Mouse (Mus musculus) liver, adult 2 months (tissue): ENCODE results near the gene Dstyk. TPM values are rescaled to one million over a fixed set of nuclear protein-coding genes. Genes with fewer than 3 reads are reported as not detected.

Source experiments
- DNase-seq: peaks from one replicate; pipeline ENCODE4 v3.0.0-alpha.2; 2011; ENCODE audit warnings: low read depth, low spot score; ENCODE audit errors: extremely low read depth
- H3K27ac ChIP-seq: fragments of 200-500 bp; replicated peaks from 2 replicates; pipeline ENCODE4 v1.5.1; 2012; ENCODE audit warnings: low read depth, mild to moderate bottlenecking, control low read depth, inconsistent platforms, low read length; ENCODE audit not compliant: insufficient read depth
- H3K27me3 ChIP-seq: fragments of 200-500 bp; 2 replicates; pipeline ENCODE4 v1.6.1; 2012; ENCODE audit warnings: mild to moderate bottlenecking, moderate library complexity, low read length, inconsistent platforms; ENCODE audit not compliant: control insufficient read depth, insufficient read depth
- H3K36me3 ChIP-seq: fragments of 200-500 bp; 2 replicates; pipeline ENCODE4 v1.6.1; 2012; ENCODE audit warnings: low read length, inconsistent platforms; ENCODE audit not compliant: control insufficient read depth, insufficient read depth
- H3K4me1 ChIP-seq: fragments of 200-500 bp; 2 replicates; pipeline ENCODE4 v1.6.1; 2011; ENCODE audit warnings: low read length; ENCODE audit not compliant: control insufficient read depth, insufficient read depth
- H3K4me3 ChIP-seq: fragments of 200-500 bp; 2 replicates; pipeline ENCODE4 v1.5.1; 2011; ENCODE audit warnings: low read depth, mild to moderate bottlenecking, control low read depth, low read length, moderate library complexity; ENCODE audit not compliant: insufficient read depth
- H3K79me2 ChIP-seq: fragments of 200-500 bp; 2 replicates; pipeline ENCODE4 v1.6.1; 2012; ENCODE audit warnings: inconsistent platforms, mild to moderate bottlenecking, low read length, moderate library complexity; ENCODE audit not compliant: control insufficient read depth, insufficient read depth
- H3K9ac ChIP-seq: fragments of 200-500 bp; 2 replicates; pipeline ENCODE4 v1.6.1; 2012; ENCODE audit warnings: low read depth, mild to moderate bottlenecking, control low read depth, inconsistent platforms, low read length
- CTCF ChIP-seq: fragments of 200-500 bp; IDR thresholded peaks from 2 replicates; pipeline ENCODE4 v1.5.1; 2011; ENCODE audit warnings: low read depth, low read length, control low read depth
- POLR2A ChIP-seq: fragments of 200-500 bp; IDR thresholded peaks from 2 replicates; pipeline ENCODE4 v1.6.1; 2011; ENCODE audit warnings: low read length, control low read depth; ENCODE audit not compliant: insufficient read depth; ENCODE audit errors: extremely low read depth
- WGBS: fragments of 180-500 bp; shearing (Covaris S2); methylation state at CpG from one replicate; pipeline ENCODE4 v1.1.7; 2018; 5-methylcytosine and 5-hydroxymethylcytosine counted together
- polyA plus RNA-seq: library from polyadenylated mRNA; depleted of rRNA; stranded (reverse); fragments of >200 nt; gene quantifications from 2 replicates; pipeline ENCODE4 v1.2.3, GENCODE M21; 2012
- total RNA-seq: library from RNA; depleted of rRNA; stranded (reverse); fragments of >200 nt; gene quantifications from 2 replicates; pipeline ENCODE4 v1.2.3, GENCODE M21; 2014

Dstyk gene
- total and polyA plus RNA-seq, 2 experiments = 4.1 to 8.9 TPM

- Histone ChIP-seq H3K4me1 (peaks cover 3% of the 10 kb centered on the region; the same call in 1 of the 2 replicates), H3K27me3 (no peaks in the 10 kb centered on the region), H3K79me2 (no peaks in the 10 kb centered on the region), H3K36me3 (no peaks in the 10 kb centered on the region), H3K9ac (no peak overlapping the region), H3K4me3 (no peak overlapping the region), H3K27ac (peak overlapping the region; percentile 8)
- no peak for DNase-seq
- TF ChIP-seq POLR2A = no peak
- TF ChIP-seq CTCF = no peak
- 64% methylated on average over 7 of the region's 7 CpGs for WGBS
Observed at GRCm38 (mm10) chr1:132377055-132377365, 40.3 kb upstream of the Dstyk start.

GRCm38 (mm10) chr1:132377811-132378210, 39.5 kb upstream of the Dstyk start:
- Histone ChIP-seq H3K9ac (no peak overlapping the region), H3K36me3 (no peaks in the 10 kb centered on the region), H3K4me1 (peaks cover 3% of the 10 kb centered on the region; the same call in 1 of the 2 replicates), H3K4me3 (no peak overlapping the region), H3K27ac (no peak overlapping the region), H3K27me3 (no peaks in the 10 kb centered on the region), H3K79me2 (no peaks in the 10 kb centered on the region)
- TF ChIP-seq POLR2A (no peak), CTCF (no peak)
- DNase-seq = no peak
- WGBS = 86% methylated on average over 3 of the region's 3 CpGs

GRCm38 (mm10) chr1:132380550-132381100, 36.7 kb upstream of the Dstyk start:
- H3K4me1 ChIP-seq = peaks cover 6% of the 10 kb centered on the region; the same call in 1 of the 2 replicates
- H3K79me2 ChIP-seq = no peaks in the 10 kb centered on the region
- TF ChIP-seq POLR2A = no peak
- TF ChIP-seq CTCF = no peak
- H3K9ac ChIP-seq = no peak overlapping the region
- no peak overlapping the region for H3K4me3 ChIP-seq
- DNase-seq = no peak
- no peaks in the 10 kb centered on the region for H3K36me3 ChIP-seq
- H3K27me3 ChIP-seq = no peaks in the 10 kb centered on the region
- 92% methylated on average over 27 of the region's 27 CpGs for WGBS
- H3K27ac ChIP-seq = no peak overlapping the region

- no peaks in the 10 kb centered on the region for H3K27me3 ChIP-seq
- H3K9ac ChIP-seq = no peak overlapping the region
- H3K27ac ChIP-seq = no peak overlapping the region
- H3K79me2 ChIP-seq = no peaks in the 10 kb centered on the region
- DNase-seq = no peak
- 80% methylated on average over 10 of the region's 10 CpGs for WGBS
- TF ChIP-seq POLR2A (no peak), CTCF (no peak)
- peaks cover 2% of the 10 kb centered on the region; the same call in 1 of the 2 replicates for H3K4me1 ChIP-seq
- no peaks in the 10 kb centered on the region for H3K36me3 ChIP-seq
- H3K4me3 ChIP-seq = no peak overlapping the region
Observed at GRCm38 (mm10) chr1:132381929-132382328, 35.4 kb upstream of the Dstyk start.

- Histone ChIP-seq H3K79me2 (no peaks in the 10 kb centered on the region), H3K9ac (peak overlapping the region; percentile 34; the same call in 1 of the 2 replicates), H3K27ac (peak overlapping the region; percentile 69; the same call in 1 of the 2 replicates), H3K4me1 (peaks cover 4% of the 10 kb centered on the region; the same call in 1 of the 2 replicates), H3K36me3 (no peaks in the 10 kb centered on the region), H3K27me3 (no peaks in the 10 kb centered on the region), H3K4me3 (no peak overlapping the region)
- TF ChIP-seq CTCF = no peak
- TF ChIP-seq POLR2A = no peak
- WGBS = 89% methylated on average over 8 of the region's 8 CpGs
- peak; percentile 20 for DNase-seq
Observed at GRCm38 (mm10) chr1:132384001-132384554, 33.3 kb upstream of the Dstyk start.

GRCm38 (mm10) chr1:132385266-132385665, 32.1 kb upstream of the Dstyk start:
- Histone ChIP-seq H3K36me3 (no peaks in the 10 kb centered on the region), H3K79me2 (no peaks in the 10 kb centered on the region), H3K27me3 (no peaks in the 10 kb centered on the region), H3K27ac (no peak overlapping the region), H3K4me3 (no peak overlapping the region), H3K9ac (no peak overlapping the region), H3K4me1 (peaks cover 4% of the 10 kb centered on the region; the same call in 1 of the 2 replicates)
- WGBS = 88% methylated on average over 14 of the region's 14 CpGs
- DNase-seq = no peak
- no peak for TF ChIP-seq POLR2A
- TF ChIP-seq CTCF = no peak
